Mouse (Mus musculus) c-Kit-positive CD71-positive TER-119-positive erythroid progenitor cells, embryonic 14.5 days (primary cell): ENCODE measurements around the gene Sptbn2.

ENCODE experiments used
- DNase-seq: peaks from one replicate; pipeline ENCODE4 v3.0.0-alpha.2; 2013; ENCODE audit warnings: low spot score

Gene Sptbn2

DNA sequence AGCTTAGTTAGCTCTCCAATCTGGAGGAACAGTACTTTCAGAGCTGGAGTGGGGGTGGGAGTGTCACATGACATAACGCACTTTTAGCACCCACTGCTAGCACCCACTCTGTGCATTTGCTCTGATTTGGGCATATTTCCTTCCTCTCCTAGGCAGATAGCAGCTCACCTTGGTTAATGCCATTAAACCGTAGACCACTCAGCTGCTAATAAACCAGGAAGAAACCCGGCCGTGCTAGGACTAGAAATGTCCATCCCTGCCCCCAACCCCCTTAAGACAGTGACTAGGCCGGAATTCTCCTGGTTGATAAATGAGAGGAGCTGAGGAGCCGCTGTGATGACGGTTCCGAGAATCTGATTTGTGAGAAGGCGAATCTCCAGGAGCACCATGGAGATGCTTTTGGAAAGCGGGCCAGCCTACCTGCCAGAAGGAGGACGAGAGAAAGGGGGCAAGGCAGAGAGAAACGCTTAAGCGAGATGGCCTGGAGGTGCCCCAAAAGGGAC lies at the start of gene Sptbn2:
Sptbn2 (plus strand) TSS at position 70 of the 503 bp plus-strand sequence.
- DNase-seq: no peak

DNA sequence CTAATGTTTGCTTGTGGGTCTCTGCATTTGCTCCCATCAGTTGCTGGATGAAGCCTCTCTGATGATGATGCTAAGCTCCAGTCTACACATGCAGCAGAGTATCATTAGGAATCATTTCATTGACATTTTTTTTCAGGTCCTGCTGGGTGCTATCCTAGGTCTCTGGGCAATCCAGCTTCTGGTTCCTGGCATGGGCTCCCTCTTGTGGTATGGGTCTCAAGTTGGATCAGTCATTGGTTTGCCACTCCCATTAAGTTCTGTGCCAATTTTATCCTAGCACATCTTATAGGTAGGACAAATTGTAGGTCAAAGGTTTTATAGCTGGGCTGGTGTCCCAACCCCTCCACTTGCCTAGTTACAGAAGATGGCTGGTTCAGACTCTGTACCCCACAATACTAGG lies 44.2 kb upstream of the Sptbn2 start:
- no peak for DNase-seq

GRCm38 (mm10) chr19:4670776-4671175 lies 40.2 kb upstream of the Sptbn2 start:
- DNase-seq: no peak

DNA sequence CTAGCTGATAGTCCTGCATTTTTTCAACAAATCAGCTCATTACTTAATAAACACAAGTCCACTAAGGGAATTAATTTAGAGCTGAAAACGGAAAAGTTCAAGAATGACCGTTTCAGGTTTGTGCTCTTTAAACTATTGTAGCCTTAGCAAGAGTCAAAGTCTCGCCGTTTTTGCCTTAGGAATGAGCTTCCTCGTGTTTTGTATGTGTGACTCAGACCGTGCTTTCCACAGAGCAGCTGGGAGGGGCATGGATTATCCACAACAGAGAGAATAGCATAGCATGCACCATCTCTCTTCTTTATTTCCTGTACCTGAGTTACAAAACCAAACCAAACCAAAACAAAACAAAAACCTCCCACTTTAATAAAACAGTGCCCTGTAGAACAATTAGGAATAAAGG lies 38.6 kb upstream of the Sptbn2 start:
- DNase-seq: no peak

- DNase-seq: no peak
Measured at GRCm38 (mm10) chr19:4694346-4694745, 16.6 kb upstream of the Sptbn2 start.

DNA sequence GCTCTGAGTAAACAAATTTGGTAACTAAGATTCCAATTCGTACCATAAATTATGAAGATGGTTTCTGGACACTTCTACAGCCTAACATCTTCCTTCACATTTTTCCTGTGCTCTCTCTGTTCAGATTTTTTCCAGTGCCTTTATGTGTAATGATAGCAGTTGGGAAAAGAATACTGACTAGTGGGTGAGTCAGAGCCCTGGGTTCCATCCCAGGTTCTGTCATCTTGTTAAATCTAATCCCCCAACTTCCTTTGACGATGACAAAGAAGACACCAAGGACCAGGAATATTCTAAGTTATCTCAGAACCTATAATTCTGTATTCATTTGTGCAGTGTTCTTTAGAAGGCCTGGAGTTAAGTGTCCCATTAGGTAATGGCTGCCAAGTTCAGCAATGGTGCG lies 13.8 kb upstream of the Sptbn2 start:
- no peak for DNase-seq

DNA sequence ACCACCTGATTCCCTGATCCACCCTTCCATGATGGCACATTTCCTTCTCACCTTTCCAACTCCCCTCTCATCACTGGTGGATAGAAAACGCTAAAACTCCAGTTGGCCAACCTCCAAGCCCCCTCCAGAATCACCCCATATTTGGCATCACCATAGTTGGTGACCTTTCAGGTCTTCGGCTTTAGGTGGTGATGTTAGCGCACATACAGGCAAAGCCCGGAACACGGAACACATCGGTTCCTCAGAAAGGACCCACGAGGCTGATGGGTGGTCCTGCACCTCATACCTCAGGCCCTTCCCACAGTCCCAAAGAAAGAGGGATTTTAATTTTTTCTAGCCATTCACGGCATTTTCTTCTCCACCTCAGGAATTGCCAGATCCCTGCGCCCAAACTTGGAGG lies 13.2 kb upstream of the Sptbn2 start:
- DNase-seq: no peak

DNA sequence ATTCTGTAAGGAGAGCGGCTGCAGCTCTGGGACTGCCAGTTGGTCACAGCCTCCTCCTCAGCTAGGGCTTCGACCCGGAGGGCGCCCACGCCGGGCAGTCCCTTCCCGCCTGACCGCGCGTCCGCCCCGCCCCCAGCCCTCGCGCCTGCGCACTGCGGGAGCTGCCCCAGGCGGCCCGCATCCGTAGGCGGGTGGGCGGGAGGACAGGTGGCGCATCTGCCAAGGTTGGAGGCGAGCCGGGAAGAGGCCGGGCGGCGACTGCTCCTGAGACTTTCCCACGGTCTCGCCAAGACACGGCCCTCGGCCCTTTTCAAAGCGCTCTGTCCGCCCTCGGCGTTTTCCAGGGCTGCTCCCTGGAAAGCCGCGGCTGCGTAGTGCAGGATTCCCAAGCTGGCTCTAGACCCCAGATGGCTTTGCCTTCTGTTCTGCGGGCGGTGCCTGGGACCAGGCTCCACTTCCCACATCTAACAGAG lies 12.7 kb upstream of the Sptbn2 start, which contains the start of gene Gm960:
Gm960 (minus strand) TSS at position 464 of the 473 bp plus-strand sequence.
- DNase-seq: no peak

GRCm38 (mm10) chr19:4698856-4699255 lies 12.1 kb upstream of the Sptbn2 start:
- DNase-seq: no peak

GRCm38 (mm10) chr19:4699821-4700220 lies 11.1 kb upstream of the Sptbn2 start:
- DNase-seq: no peak

GRCm38 (mm10) chr19:4700656-4701055 lies 10.3 kb upstream of the Sptbn2 start:
- no peak for DNase-seq

GRCm38 (mm10) chr19:4701221-4701620 lies 9.7 kb upstream of the Sptbn2 start:
- no peak for DNase-seq

DNA sequence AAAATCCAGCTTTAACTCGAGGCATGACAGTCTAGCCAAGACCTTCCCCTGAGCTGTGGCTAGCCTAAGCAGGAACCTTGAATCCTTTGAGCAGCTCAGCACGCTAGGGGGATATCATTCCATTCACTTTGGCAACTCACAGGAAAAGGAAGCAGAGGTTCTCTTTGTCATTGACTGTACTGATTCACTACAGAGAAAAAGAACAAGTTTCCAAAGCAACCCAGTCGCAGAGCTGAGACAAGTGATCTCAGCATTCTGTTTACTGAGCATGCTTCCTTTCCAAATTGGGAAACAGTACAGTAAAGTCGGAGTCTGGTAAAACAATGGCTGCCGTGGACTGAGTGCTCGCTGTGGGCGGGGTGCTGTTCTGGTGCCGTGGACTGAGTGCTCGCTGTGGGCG lies 2.2 kb upstream of the Sptbn2 start:
- DNase-seq: no peak

GRCm38 (mm10) chr19:4711601-4712155 lies 711 bp downstream of the Sptbn2 start:
- no peak for DNase-seq

DNA sequence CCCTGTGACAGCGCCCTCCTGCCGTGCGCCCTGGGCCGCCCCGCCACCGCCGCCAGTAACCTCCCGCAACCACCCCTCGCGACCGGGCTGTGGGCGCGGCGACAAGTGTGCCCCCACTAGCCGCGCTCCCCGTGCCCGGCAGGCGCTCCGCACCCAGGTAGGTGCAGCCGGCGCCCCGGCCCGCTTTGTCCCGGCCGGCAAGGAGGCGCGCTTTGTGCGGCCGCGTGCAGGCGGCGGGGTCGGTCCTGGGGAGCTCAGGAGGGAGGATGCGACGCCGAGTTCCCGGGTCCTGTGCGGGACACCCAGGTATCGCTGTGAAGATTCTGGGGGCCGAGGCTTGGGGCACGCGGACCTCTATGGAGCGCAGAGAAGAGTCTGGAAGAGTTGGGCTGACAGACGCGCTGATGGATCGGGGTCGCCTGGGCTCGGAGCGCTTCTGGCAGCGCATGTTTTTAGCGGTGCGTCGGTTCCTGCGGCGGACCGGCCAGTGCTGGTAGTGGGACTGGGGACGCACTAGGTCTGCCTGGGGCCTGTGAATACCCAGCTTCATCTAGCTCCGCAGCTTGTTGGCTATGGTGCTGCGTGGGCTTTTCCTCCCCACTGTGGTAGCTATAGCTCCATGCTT lies 1.3 kb downstream of the Sptbn2 start:
- no peak for DNase-seq

DNA sequence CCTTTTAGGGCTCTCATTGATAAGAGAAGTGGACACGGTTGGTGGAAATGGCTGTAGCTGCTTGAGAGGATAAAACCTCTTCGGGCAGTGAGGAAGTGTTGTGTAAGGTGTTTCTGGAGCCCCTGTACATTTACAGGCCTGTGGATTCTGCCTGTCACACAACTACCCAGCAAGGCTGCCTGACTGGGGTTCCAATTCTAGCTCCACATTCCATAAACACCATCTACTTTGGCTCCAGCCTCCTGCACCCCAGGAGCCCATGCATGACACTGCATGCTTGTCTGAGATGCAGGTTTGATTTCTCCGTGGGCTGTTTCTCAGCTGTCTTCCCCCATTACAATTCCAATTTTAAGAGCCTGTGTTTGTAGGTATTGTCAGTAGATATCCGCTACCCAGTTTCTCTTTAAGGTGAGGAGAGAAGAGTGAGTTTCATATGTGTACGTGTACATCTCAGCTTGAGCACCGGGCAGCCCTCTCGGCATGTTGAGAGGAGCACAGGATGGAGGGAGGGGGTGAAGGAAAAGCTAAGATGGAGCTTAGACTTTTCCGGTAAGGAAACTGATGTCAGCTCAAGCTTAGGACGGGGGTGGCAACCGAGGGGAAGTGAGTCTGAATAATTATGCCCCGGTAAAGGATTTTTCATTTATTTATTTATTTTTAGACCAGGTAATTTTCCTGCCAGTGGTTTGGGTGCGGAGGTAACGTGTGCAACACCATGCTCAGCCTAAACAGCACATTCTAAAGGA lies 2.0 kb downstream of the Sptbn2 start:
- DNase-seq: no peak

DNA sequence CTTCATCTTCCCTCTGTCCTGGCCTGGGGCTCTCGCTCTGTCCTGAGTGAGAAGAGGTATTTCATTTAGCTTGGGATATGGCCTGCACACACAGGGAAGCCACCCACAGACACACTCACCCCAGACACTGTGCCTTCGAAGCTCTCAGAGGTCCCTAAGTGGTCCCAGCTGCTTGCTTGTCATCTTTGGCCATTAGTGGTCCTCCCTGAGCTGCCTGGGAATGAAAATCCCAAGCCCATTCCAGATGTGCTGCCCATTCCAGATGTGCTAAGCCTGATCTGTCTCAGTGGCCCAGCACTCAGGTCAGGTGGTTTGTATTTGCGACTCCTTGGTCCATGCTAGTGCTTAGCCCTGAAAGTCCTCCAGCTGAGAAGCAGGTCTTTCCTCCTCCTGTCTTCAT lies 2.9 kb downstream of the Sptbn2 start:
- DNase-seq: no peak

DNA sequence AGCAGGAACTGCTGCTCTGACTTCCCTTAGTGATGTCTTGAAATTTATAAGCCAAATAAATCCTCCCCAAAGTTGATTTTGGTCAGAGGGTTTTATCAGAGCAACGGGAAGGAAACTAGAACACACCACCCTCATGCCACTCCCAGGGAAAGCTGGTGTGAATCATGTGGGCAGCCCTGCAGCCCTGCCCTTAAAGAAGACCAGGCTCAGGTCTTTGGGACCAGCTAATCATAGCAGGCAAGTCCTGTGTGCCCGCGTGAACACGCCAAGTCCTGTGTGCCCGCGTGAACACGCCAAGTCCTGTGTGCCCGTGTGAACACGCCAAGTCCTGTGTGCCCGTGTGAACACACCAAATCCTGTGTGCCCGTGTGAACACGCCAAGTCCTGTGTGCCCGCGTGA lies 5.8 kb downstream of the Sptbn2 start:
- no peak for DNase-seq

- no peak for DNase-seq
Measured at GRCm38 (mm10) chr19:4717281-4717680, 6.3 kb downstream of the Sptbn2 start.

DNA sequence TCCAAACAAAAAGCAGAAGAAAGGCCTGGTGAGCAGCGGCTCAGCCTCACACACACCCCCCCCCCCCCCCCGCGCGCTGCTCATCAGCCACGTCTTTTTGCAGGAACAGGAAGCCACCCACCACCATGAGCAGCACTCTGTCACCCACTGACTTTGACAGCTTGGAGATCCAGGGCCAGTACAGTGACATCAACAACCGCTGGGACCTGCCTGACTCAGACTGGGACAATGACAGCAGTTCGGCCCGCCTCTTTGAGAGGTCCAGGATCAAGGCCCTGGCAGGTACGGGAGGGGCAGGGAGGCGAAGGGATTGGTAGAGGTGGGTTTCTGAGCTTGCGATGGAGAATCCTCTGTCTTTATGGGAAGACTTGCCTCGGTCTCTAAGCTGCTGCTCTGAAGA lies 7.7 kb downstream of the Sptbn2 start:
- no peak for DNase-seq

- DNase-seq: no peak
Measured at GRCm38 (mm10) chr19:4719351-4719764, 8.4 kb downstream of the Sptbn2 start.

GRCm38 (mm10) chr19:4720112-4720511 lies 9.1 kb downstream of the Sptbn2 start:
- no peak for DNase-seq

GRCm38 (mm10) chr19:4720671-4721244 lies 9.8 kb downstream of the Sptbn2 start:
- no peak for DNase-seq
